Mouse (Mus musculus): ENCODE data around the gene Gm26920. TPM values are rescaled to one million over a fixed set of nuclear protein-coding genes. Genes with fewer than 3 reads are reported as not detected.
"Not testable (repeated sequence)": the region's sequence is repeated elsewhere in the genome, so short reads cannot be mapped to it uniquely, and the experiment has no call there.

Gene Gm26920
- 0.44 TPM in 1 of 2 replicates, not detected in the other for polyA plus RNA-seq (2015; fragmentation: Nextera tagmentation; extraction: Ambion mirVana)

DNA sequence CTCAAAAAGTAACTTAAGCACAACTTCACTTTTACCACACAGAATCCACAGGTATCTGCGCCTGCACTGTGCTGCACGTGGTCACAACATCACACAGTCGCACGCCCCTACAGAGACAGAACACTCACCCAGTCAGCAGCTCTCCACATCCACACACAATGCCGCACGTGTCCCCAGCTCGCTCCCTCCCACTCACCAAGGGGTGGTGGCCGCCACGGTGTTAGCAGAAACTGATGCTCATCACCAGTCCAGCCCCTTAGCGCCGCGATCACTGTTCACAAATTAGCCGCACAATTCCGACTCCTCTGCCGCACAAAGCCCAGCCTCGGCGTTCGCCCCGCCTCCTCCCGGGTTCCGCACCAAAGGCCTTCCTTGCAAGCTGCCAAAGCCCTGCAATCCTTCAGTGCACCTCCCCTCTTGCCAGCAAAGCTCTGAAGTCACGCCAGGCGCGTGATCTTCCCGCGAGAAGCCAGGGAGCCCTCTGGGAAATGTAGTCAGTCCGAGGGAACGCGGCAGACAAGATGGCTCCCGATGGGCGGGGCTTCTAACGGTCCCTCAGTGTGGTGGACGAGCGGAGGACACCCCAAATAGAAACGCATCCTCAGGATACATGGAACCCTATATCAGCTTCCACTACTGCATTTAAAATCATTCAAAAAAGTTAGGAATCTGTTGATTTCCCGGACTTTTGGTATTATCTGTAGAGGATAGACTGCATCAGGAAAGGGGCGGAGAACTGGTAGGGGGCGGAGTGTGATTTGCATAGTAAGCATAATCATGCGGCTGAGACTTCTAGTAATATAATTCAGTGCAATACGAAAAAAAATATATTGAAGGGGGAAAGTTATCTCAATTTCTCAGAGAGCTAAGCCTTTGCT is at the start of gene Gm26920, which contains the start of gene Zfp566:
Gene Gm26920 (minus strand): TSS at position 319 of the 878 bp plus-strand sequence.
Gene Zfp566 (minus strand): TSS at position 436 of the 878 bp plus-strand sequence.
- under 1% methylated on average over 40 of the region's 40 CpGs for WGBS (ENCODE audit: insufficient replicate concordance)
- Histone ChIP-seq H3K27ac (peak within 1 kb of the TSS; percentile 88), H3K9me3 (replicated peaks) (no peaks in the 10 kb centered on the region), H3K4me2 (peak within 1 kb of the TSS; percentile 78), H3K9ac (peak within 1 kb of the TSS; percentile 72), H3K4me3 (replicated peaks) (peak within 1 kb of the TSS; percentile 68), H3K36me3 (peaks cover 7% of the 10 kb centered on the region), H3K4me1 (replicated peaks) (peaks cover 36% of the 10 kb centered on the region), H3K27me3 (no peaks in the 10 kb centered on the region)
- ATAC-seq (ENCODE audit: low read depth) (peak; percentile 93), DNase-seq (peak; percentile 92)

GRCm38 (mm10) chr7:30136826-30137225 is 46.6 kb upstream of the Gm26920 start:
- Histone ChIP-seq H3K4me1 (replicated peaks) (no peaks in the 10 kb centered on the region), H3K9ac (no peak overlapping the region), H3K27ac (no peak overlapping the region), H3K9me3 (replicated peaks) (peaks cover 7% of the 10 kb centered on the region; the same call in 1 of the 2 replicates), H3K4me2 (no peak overlapping the region), H3K4me3 (replicated peaks) (no peak overlapping the region), H3K36me3 (peaks cover 24% of the 10 kb centered on the region), H3K27me3 (no peaks in the 10 kb centered on the region)
- no peak for ATAC-seq (ENCODE audit: low read depth)
- DNase-seq, result no peak
- WGBS (ENCODE audit: insufficient replicate concordance), result 85% methylated on average over 10 of the region's 10 CpGs

GRCm38 (mm10) chr7:30132396-30132795 is 42.2 kb upstream of the Gm26920 start:
- Histone ChIP-seq H3K27me3 (no peaks in the 10 kb centered on the region), H3K4me1 (replicated peaks) (no peaks in the 10 kb centered on the region), H3K9ac (no peak overlapping the region), H3K27ac (no peak overlapping the region), H3K4me3 (replicated peaks) (no peak overlapping the region), H3K4me2 (no peak overlapping the region), H3K36me3 (peaks cover 38% of the 10 kb centered on the region), H3K9me3 (replicated peaks) (peaks cover 7% of the 10 kb centered on the region; the same call in 1 of the 2 replicates)
- DNase-seq (no peak), ATAC-seq (ENCODE audit: low read depth) (no peak)
- WGBS (ENCODE audit: insufficient replicate concordance), result 81% methylated on average over 4 of the region's 4 CpGs

- no peak overlapping the region for H3K9ac ChIP-seq
- no peaks in the 10 kb centered on the region for H3K4me1 ChIP-seq (replicated peaks)
- no peaks in the 10 kb centered on the region for H3K27me3 ChIP-seq
- 78% methylated on average over 8 of the region's 8 CpGs for WGBS (ENCODE audit: insufficient replicate concordance)
- H3K4me2 ChIP-seq, result no peak overlapping the region
- H3K9me3 ChIP-seq (replicated peaks), result peaks cover 7% of the 10 kb centered on the region; the same call in 1 of the 2 replicates
- H3K27ac ChIP-seq, result no peak overlapping the region
- DNase-seq, result no peak
- no peak overlapping the region for H3K4me3 ChIP-seq (replicated peaks)
- peaks cover 47% of the 10 kb centered on the region for H3K36me3 ChIP-seq
- no peak for ATAC-seq (ENCODE audit: low read depth)
These were observed 39.7 kb upstream of the Gm26920 start for GRCm38 (mm10) chr7:30129900-30130299.

GRCm38 (mm10) chr7:30122188-30122530 is 31.9 kb upstream of the Gm26920 start:
- ATAC-seq (ENCODE audit: low read depth), result no peak

GRCm38 (mm10) chr7:30121308-30122187 is 31.3 kb upstream of the Gm26920 start, which contains the start of gene Zfp382:
Zfp382 (plus strand) TSS chr7:30121942.
- Histone ChIP-seq H3K4me2 (peak within 1 kb of the TSS; percentile 88), H3K27ac (peak within 1 kb of the TSS; percentile 62), H3K4me1 (replicated peaks) (peaks cover 16% of the 10 kb centered on the region), H3K9me3 (replicated peaks) (0 out of 2 replicates have a peak, but pooled peaks cover 6% of the 10 kb centered on the region), H3K36me3 (peaks cover 3% of the 10 kb centered on the region; the same call in 1 of the 2 replicates), H3K27me3 (no peaks in the 10 kb centered on the region), H3K9ac (peak within 1 kb of the TSS; percentile 80), H3K4me3 (replicated peaks) (peak within 1 kb of the TSS; percentile 73)
- DNase-seq, result peak; percentile 81
- under 1% methylated on average over 61 of the region's 61 CpGs for WGBS (ENCODE audit: insufficient replicate concordance)
- peak; percentile 95 for ATAC-seq (ENCODE audit: low read depth)

More at GRCm38 (mm10) chr7:30122188-30122530, 31.9 kb upstream of the Gm26920 start:
- H3K4me1 ChIP-seq (replicated peaks), result peaks cover 16% of the 10 kb centered on the region
- no peaks in the 10 kb centered on the region for H3K27me3 ChIP-seq
- peak overlapping the region; percentile 62; the same call in 1 of the 2 replicates for H3K27ac ChIP-seq
- peak overlapping the region; percentile 80 for H3K9ac ChIP-seq
- H3K4me3 ChIP-seq (replicated peaks), result peak overlapping the region; percentile 73
- peak overlapping the region; percentile 88 for H3K4me2 ChIP-seq
- peaks cover 9% of the 10 kb centered on the region; the same call in 1 of the 2 replicates for H3K36me3 ChIP-seq
- WGBS (ENCODE audit: insufficient replicate concordance), result 4% methylated on average over 15 of the region's 15 CpGs
- DNase-seq, result no peak
- 0 out of 2 replicates have a peak, but pooled peaks cover 6% of the 10 kb centered on the region for H3K9me3 ChIP-seq (replicated peaks)

DNA sequence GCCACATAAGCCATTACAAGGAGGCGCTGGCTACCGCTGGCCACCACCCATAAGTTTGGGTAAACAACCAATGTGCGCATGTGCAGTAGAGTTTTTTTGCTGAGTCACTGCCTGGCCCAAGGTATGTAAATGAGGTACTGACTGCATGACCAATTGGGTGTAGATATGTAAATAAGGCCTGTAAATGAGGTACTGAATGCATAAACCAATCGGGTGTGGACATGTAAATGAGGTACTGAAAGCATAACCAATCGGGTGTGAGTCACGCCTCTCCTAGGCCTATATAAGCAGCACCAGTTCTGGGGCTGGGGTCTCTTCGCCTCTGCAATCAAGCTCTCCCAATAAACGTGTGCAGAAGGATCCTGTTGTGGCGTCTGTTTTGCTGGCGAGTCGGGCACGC is 27.7 kb upstream of the Gm26920 start:
- H3K9ac ChIP-seq; H3K27me3 ChIP-seq; H3K4me2 ChIP-seq; H3K27ac ChIP-seq; H3K36me3 ChIP-seq; ATAC-seq (ENCODE audit: low read depth); H3K4me3 ChIP-seq (replicated peaks): not testable (repeated sequence)
- Histone ChIP-seq H3K4me1 (replicated peaks) (peaks cover 15% of the 10 kb centered on the region), H3K9me3 (replicated peaks) (peaks cover 21% of the 10 kb centered on the region)
- WGBS (ENCODE audit: insufficient replicate concordance), result 87% methylated on average over 12 of the region's 12 CpGs
- peak; percentile 9 for DNase-seq

DNA sequence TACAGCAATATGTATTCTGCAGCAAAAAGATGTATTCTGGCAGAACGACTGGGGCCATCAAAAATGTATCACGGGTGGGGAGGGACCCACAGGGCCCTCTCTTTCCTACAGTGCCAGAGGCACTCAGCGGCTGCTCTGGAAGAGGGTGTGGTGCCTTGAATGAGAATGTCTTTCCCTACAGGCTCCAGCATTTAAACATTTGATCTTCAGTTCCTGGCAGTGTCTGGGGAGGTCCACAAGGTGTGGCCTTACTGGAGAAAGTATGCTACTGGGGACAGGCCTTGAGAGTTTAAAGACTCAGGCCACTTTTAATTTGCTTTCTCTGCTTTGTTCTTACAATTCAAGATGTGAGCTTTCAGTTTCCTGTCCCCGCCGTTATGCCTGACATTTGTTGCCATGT is 25.9 kb upstream of the Gm26920 start:
- peaks cover 21% of the 10 kb centered on the region for H3K9me3 ChIP-seq (replicated peaks)
- WGBS (ENCODE audit: insufficient replicate concordance), result 78% methylated on average over 5 of the region's 5 CpGs
- no peak for ATAC-seq (ENCODE audit: low read depth)

GRCm38 (mm10) chr7:30099297-30099696 is 9.1 kb upstream of the Gm26920 start:
- 78% methylated on average over 13 of the region's 13 CpGs for WGBS (ENCODE audit: insufficient replicate concordance)
- Histone ChIP-seq H3K36me3 (peaks cover 31% of the 10 kb centered on the region), H3K4me1 (replicated peaks) (peaks cover 30% of the 10 kb centered on the region), H3K9ac (no peak overlapping the region), H3K27me3 (no peaks in the 10 kb centered on the region), H3K27ac (no peak overlapping the region), H3K9me3 (replicated peaks) (peaks cover 6% of the 10 kb centered on the region; the same call in 1 of the 2 replicates), H3K4me3 (replicated peaks) (no peak overlapping the region), H3K4me2 (no peak overlapping the region)
- no peak for DNase-seq
- no peak for ATAC-seq (ENCODE audit: low read depth)

More for the DNA sequence above, 25.9 kb upstream of the Gm26920 start:
- H3K36me3 ChIP-seq, result no peaks in the 10 kb centered on the region
- peaks cover 2% of the 10 kb centered on the region for H3K4me1 ChIP-seq (replicated peaks)
- H3K9ac ChIP-seq, result no peak overlapping the region
- no peak overlapping the region for H3K27ac ChIP-seq
- no peak overlapping the region for H3K4me3 ChIP-seq (replicated peaks)
- no peaks in the 10 kb centered on the region for H3K27me3 ChIP-seq
- no peak for DNase-seq
- no peak overlapping the region for H3K4me2 ChIP-seq

DNA sequence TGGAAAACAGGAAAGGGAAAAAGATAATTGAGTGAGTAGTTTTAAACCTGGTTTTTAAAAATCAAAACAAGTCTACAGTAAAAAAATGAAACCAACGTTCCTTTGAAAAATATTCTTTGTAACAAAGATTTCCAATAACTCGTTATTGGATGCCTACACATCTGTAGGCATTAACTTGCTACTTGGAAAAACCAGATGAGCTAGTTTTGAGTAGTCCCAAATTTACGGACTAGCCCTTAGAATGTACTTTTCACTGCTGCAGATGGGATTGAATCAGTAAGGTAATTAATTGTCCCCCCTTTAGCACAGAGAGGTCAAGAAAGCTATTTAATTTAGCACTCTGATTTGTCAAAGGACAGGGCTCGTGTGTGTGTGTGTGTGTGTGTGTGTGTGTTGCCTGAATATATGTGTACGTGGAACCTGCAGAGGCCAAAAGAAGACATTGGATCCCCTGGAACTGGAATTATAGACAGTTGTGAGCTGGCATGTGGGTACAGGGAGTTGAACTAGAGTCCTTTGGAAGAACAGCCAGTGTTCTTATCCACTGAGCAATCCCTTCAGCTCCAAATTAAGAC is 5.4 kb upstream of the Gm26920 start:
- no peak overlapping the region; the same call in 1 of the 2 replicates for H3K27ac ChIP-seq
- no peaks in the 10 kb centered on the region for H3K27me3 ChIP-seq
- peaks cover 48% of the 10 kb centered on the region for H3K4me1 ChIP-seq (replicated peaks)
- H3K4me3 ChIP-seq (replicated peaks), result peak overlapping the region; percentile 74
- peak overlapping the region; percentile 62 for H3K9ac ChIP-seq
- DNase-seq, result no peak
- peaks cover 7% of the 10 kb centered on the region; the same call in 1 of the 2 replicates for H3K36me3 ChIP-seq
- no peak for ATAC-seq (ENCODE audit: low read depth)
- peak overlapping the region; percentile 81 for H3K4me2 ChIP-seq
- H3K9me3 ChIP-seq (replicated peaks), result no peaks in the 10 kb centered on the region
- WGBS (ENCODE audit: insufficient replicate concordance), result 19% methylated on average over 5 of the region's 5 CpGs
